Mouse (Mus musculus): ENCODE data around the gene Crtc2.

The Crtc2 gene

GRCm38 (mm10) chr3:90309589-90309988 is 55.6 kb downstream of the Crtc2 start:
- peak; percentile 28 for DNase-seq (ENCODE audit: low spot score)

DNA sequence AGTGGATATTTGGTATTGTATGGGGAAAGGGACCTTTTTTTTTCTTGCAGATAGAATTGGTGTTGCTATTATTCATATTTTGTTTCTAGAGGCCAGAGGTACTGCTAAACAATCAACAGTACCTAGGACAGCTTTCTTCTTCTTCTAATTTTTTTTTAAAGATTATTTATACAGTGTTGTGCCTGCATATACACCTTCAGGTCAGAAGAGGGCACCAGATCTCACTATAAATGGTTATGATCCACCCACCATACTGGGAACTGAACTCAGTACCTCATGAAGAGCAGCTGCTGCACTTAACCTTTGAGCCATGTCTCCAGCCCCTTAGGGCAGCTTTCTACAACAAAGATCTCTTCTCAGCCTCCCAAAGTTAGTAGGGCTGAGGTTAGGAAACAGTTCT is 59.4 kb downstream of the Crtc2 start:
- peak; percentile 36 for DNase-seq (ENCODE audit: low spot score)
